Mouse (Mus musculus): ENCODE results near the gene Zbed3. TPM values are rescaled to one million over a fixed set of nuclear protein-coding genes. Genes with fewer than 3 reads are reported as not detected.

Zbed3 gene
- 10 to 100 TPM; 15.6 to 16.0 TPM for total RNA-seq (2021)

DNA sequence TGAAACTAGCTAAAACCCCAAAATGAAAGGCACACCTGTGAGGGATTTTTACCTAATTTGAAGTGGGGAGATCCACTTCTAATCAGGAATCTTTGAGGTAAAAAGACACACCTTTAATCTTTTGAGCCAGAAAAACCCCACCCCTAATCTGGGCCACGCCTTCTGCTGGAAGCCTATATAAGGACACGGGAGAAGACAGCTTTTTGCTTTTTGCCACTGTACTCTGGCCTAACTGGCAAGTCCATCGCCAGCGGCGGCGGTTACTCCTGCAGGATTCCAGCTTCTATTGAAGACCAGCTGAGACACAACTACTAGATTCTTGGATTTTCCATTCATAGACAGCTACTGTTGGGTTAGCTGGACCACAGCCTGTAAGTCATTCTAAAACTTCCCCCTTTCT lies at the start of gene Zbed3:
Gene Zbed3 (plus strand): TSS at position 213 of the 400 bp plus-strand sequence.
- intact Hi-C loops (cut with DNase I), result loop anchor here (5.0 kb wide), 1 partner anchor 151 kb away; no protein-coding TSS in a partner anchor
- no peak for DNase-seq (ENCODE audit: low spot score in 2 of 2)

DNA sequence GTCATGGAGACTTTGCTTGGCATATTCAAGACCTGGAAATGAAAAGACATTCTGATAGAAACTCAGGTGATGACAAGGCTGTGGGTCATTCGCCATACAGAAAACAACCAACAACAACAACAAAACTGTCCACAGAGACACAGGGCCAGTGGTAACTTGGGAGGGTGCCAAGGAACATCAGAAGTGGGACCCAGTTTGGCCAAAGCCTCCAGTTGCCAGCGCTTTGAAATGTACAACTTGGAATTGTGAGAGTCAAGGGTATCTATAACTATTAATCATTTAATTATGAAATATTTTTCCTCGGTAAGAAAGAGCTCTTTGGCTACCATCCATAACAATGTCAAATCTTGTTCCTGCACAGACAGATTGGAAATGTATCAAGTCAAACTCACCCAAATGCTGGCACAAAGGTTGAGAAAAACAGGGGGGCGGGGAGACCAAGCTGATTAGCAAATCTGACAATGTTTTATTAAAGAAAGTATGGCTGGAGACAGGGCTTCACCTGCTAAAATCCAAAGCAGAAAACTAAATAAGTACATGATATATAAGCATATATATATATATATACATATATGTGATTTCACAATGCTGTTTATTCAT lies 44.9 kb upstream of the Zbed3 start:
- intact Hi-C loops (cut with DNase I), result no loop called here
- no peak for DNase-seq (ENCODE audit: low spot score in 2 of 2)

DNA sequence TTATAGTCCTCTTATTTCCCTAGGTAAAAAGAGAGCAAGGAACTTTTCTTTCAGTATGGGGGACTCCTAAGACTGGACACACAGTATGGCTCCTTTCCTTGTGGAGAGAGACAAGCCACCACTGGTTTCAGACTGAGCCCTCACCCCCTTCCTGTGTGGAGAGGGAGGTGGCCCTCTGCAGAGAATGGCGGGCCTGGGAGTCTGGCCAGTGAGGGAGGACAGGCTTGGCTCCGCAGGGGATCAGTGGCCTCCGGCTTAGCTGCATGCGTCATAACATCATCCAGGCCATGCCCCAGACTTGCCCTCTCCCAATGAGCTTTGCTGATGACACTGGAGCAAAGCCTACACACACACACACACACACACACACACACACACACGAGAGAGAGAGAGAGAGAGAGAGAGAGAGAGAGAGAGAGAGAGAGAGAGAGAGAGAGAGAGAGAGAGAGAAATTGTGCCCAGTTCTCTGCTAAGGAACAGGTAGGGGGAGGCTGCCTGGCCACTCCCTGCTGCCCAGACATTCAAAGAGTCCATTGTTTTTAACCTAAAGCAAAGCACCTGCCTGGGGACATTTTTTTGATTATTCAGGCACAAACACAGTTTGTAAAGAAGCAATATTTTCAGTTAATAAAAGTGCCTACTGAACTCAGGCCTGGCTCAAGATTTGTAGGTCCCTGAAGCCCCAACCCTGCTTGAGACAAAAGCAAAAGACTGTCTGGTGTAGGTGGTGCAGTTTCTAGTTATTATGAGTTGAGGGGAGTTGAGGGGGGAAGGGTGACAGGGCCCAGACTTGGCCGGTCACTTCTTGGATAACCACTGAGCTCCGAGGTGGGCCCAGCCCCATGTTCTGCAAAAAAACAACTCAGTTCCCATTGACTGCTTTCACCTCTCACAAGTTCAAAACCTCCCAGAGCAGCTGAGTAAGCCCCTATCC lies 41.4 kb upstream of the Zbed3 start:
- no peak for DNase-seq (ENCODE audit: low spot score in 2 of 2)
- intact Hi-C loops (cut with DNase I), result no loop called here

DNA sequence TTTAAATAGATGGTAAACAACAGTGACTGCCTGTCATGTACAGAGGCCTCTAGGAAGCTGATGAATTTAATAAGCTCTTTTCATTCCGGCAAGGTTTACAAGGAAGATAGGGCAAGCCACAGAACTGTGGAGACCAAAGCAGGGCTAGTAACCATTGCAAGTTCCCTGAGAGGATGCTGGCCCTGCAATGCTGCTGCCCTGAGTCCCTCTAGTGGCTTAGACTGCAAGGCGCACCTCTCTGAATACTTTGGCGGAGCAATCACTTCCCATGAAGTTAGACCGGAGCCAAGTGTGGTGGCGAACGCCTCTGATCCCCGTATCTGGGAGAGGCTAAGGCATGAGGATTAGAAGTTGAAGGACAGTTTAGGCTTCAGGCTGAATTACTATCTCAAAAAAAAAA lies 36.4 kb upstream of the Zbed3 start:
- peak; percentile 75 to 90 for DNase-seq (ENCODE audit: low spot score in 2 of 2)
- intact Hi-C loops (cut with DNase I), result loop anchor here (1.0 to 2.0 kb wide), 2 partner anchors 64 to 269 kb away; no protein-coding TSS in a partner anchor

DNA sequence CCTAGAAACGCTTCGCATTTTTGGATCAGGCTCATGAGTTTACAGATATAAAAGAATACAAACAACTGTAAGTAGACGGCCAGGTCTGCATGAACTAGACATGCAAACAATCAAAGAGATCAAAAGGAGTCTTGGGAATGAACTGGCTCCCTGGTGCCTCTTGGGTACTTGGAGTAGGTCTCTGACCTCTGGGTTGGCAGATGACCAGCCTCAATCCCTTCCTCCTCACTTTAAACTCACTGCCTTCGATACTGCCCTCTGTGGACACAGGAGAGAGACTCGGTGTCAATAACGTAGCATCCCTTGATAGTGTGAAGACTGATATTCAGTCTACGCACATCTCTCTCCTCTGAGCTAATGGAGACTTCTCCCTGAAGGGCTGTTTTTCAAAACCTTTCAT lies 35.4 kb upstream of the Zbed3 start:
- intact Hi-C loops (cut with DNase I), result no loop called here
- no peak for DNase-seq (ENCODE audit: low spot score in 2 of 2)

DNA sequence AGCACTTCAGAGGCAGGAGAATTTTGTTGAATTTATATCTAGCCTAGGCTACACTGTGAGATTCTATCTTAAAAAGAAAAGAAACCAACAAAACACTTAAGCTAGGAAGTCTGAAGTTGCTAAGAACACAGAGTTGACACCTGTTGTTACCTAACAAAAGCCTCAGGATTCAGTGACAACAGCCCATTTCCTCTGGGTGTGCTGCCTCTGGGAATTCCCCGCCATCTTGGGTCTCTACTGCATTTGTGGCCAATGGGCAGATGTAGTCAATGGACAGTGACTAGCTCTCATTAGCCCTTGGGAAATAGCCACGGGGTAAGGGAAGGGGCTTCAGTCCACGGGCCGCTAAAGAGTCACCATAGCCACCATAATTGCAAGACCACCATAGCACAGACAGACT lies 31.4 kb upstream of the Zbed3 start:
- intact Hi-C loops (cut with DNase I), result no loop called here
- DNase-seq (ENCODE audit: low spot score in 2 of 2), result no peak

DNA sequence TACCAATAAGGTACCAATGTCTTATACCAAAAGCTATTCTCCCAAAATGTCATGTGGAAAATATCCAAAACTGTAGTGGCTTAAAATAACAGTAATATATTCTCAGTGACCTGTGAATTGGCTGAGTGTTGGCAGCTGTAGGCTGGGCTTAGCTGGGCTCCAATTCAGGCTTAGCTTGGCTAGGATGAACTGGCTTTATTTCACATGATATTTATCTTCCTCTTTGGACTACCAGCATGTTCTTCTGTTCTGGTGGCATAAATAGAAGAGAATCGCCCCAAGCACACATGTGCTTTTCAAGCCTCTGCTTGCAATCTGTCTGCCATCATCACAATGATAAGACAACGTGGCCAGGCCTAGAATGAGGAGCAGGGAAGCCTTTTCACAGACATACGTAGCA lies 23.5 kb upstream of the Zbed3 start:
- DNase-seq (ENCODE audit: low spot score in 2 of 2), result peak in 1 of 2 experiments; percentile 25
- intact Hi-C loops (cut with DNase I), result no loop called here

DNA sequence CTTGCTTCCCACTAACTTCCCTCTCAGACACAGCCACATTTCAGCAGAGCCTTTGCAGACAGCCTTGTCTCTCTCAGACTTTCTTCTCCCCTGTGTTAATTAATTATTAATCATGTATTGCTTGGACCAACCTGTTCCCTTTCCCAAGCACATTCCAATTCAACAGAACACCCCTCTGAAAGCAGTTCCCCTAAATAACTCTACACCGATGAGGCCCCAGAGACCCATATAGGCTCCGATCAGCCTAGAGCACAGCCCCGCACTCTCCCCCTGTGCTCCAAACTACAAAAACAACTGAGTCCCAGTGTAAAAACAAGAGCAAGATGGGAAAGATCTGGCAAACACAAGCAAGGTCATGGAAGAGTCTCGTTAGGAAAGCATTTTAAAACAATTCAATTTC lies 16.8 kb upstream of the Zbed3 start:
- intact Hi-C loops (cut with DNase I), result no loop called here
- no peak for DNase-seq (ENCODE audit: low spot score in 2 of 2)

DNA sequence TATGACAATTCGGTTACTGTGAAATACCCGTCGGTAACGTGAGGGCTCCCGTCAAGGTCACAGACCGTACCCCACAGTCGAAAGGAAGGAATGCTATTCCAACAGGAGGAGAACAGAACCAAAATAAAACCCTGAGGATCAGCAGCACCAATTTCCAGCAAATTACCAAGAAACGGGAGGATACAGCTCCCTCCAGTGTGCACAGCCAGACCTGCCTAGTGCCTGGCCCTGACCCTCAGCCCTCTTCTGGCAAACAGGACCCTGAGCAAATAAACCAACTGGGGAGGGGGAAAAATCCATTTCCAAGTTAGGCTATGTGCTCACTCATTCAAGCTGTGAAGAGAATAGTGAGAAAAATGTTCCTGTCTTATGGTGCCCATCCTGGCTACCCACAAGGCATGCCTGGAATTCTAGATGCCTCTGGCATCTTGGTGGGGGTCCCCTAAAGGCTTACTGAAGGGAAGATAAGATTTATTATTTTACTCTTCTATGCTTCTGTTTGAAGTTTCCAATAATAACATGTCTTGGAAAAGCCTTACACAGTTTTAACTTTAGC lies 16.2 kb upstream of the Zbed3 start:
- intact Hi-C loops (cut with DNase I), result no loop called here
- DNase-seq (ENCODE audit: low spot score in 2 of 2), result no peak

DNA sequence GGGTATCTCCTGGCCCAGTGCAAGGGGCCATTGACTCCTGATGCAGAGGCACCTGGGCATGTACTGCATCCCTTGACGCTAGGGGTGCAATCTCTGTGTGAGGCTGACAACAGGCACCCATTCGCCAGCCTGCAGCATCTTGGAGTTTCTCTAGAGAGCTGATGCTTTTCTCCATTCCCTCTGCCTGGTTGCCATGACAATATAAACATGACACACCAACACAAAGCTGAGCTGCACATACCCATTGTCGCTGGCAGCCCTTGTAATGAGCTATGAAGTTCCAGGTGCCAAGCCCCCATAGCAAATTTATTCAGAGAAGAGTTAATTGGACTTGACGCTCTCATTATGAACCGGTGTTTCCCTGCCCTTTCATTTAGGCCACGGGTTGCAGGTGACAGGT lies 11.4 kb upstream of the Zbed3 start:
- peak; percentile 34 to 66 for DNase-seq (ENCODE audit: low spot score in 2 of 2)
- intact Hi-C loops (cut with DNase I), result no loop called here

DNA sequence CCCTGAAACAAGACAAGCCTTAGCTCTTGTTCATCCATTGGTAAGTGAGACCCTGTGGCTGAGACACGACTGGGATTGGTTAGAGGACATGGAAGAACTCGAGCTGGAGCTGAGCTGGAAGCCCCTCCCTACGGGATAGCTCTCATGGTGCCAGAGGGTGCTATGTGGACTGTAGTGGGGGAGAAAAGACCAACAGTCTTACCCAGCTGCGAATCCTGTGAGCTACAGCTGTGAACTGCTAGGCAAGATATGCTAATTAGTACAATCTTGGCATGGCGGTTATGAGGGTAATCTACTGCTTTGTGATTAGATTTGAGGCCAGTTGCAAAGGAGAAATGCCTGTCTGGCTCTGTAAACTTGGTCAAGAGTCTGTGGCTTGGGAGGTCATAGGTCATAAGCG lies 4.3 kb upstream of the Zbed3 start:
- intact Hi-C loops (cut with DNase I), result no loop called here
- no peak for DNase-seq (ENCODE audit: low spot score in 2 of 2)

DNA sequence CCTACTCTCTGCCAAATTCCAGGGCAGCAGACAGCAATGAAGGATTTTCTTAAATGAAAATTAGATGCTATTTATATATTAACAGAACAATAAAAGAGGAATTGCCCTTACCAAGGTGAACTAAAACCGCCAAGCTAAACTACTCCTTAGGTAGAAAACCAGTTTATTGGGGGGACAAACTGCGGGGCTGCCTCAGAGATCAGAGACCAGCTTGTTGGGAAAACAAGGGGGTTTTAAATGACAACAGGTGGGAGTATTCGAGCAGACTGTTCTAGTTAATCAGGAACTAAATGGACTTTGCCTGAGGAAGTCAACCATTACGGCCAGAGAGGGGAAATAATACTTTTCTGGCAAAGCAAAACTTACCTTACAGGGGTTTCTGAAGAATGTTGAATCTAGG lies 3.0 kb upstream of the Zbed3 start:
- DNase-seq (ENCODE audit: low spot score in 2 of 2), result no peak

DNA sequence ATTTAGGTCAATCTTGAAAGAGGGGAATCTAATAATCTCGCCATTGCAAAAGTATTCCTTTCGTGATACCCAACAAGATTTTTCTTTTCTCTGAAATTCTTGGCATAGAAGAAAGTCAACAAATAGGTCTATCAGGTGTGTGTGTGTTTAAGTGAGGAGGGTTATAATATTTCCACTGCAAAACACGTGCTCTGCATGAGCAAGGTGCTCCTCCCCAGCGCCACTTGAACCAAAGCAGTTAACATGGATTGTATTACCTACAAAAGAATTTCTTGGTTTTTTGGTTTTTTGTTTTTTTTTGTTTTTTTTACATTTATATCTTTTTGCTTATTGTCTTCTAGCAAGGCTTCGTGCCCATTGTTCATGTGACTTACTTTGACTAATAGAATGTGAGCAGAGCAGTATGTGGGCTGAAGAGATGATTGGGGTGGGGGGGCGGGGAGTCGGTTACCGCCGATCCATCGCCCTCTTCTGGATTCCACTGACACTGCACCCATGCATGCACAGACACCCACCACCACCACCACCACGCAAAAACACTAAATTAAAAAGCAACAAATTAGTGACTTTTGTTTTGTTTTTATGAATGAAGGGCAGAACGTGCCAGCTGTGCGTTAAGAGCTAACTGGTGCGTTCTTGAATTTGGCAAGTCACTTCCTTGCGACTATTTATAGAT lies 676 bp downstream of the Zbed3 start:
- intact Hi-C loops (cut with DNase I), result loop anchor here (5.0 kb wide), 1 partner anchor 152 kb away; no protein-coding TSS in a partner anchor
- peak; percentile 37 to 65 for DNase-seq (ENCODE audit: low spot score in 2 of 2)

More for the DNA sequence above, 3.0 kb upstream of the Zbed3 start:
- intact Hi-C loops (cut with DNase I), result loop anchor here (5.0 kb wide), 1 partner anchor 148 kb away; no protein-coding TSS in a partner anchor

DNA sequence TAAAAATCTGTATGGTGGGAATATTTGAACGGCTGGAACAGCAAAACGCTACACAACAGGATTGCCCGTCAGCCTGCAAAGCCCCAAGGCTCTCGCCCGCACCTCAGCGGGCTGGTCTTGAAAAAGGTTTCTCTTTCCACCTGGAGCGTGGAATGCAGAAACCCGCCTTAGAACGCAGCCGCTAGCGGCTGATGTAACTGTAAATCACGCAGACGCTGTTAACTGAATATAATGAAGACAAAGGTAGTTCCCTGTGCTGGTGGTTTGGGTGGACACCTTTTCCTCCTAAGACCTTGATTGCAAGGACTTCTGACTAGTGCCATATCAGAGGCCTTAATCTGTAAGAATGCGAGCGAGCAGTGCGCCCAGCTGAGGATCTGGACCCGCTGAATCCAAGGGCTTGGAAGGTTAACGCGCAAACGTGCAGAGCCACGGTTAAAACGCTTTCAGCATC lies 1.2 kb downstream of the Zbed3 start:
- peak; percentile 69 to 74 for DNase-seq (ENCODE audit: low spot score in 2 of 2)
- intact Hi-C loops (cut with DNase I), result loop anchor here (5.0 kb wide), 1 partner anchor 152 kb away; no protein-coding TSS in a partner anchor

DNA sequence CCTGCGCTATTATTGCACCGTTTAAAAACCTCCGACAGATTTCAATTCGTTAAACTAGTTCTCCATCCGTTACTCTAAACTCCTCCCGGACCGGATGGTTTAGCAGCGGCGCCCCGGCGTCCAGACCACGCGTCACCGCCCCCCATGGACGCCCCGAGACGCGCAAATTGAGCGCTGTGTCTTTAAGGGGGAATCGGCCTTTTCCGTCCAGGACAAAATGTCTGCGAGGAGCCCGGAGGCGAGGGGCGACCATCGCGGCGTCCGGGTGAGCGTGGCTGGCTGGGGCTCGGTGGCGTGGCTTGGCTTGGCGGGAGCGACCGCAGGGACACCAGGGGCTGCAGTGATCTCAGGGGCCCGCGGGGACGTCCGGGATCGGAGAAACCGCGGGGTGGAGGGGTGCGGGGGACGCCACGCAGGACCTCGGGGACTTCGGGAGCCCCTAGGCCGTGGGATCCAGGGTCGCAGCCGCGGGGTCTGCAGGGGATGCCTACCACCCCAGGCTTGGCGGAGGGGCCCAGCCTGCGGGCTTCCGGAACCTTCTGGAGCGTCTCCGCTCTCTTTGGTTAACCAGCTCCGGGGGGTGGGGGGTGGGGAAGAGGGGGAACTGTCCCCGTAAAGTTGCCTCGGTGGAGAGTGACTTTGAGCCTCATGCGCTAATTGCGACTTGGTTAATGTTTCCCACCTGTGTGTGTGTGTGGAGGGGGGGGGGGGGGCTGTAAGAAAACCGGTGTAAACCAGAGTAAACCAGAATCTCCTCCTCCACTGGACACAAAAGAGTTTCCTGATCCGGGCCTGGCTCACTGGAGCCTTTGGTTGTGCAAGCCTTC lies 1.9 kb downstream of the Zbed3 start:
- no peak for DNase-seq (ENCODE audit: low spot score in 2 of 2)
- intact Hi-C loops (cut with DNase I), result no loop called here

DNA sequence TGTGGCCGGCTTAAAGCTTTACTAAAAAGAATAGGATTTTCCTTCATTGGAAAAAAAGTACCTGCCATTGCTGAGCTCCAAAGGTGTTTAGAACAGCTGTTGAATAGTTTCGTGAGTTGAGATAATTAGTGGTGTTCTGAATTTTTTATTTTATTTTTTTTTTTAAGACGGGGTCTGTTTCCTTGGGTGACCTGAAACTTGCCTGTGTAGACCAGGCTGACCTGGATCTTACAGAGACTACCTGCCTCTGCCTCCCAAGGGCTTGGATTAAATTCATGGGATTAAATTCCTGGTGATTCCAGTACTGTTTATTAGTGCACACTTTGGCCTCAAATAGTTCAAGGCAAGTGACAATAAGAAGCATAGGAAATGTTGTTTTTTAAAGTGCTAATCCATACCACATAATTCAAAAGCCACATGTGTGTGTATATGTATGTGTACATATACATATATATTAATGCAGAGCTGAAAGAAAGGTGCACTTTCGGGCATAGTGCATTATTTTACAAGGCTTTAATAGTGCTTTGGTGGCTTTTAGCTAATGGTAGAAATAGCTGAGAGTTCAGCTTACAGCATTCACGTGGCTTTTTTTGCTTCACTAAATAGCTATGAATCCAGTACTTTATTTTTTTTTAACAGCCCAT lies 2.6 kb downstream of the Zbed3 start:
- DNase-seq (ENCODE audit: low spot score in 2 of 2), result no peak
- intact Hi-C loops (cut with DNase I), result no loop called here

DNA sequence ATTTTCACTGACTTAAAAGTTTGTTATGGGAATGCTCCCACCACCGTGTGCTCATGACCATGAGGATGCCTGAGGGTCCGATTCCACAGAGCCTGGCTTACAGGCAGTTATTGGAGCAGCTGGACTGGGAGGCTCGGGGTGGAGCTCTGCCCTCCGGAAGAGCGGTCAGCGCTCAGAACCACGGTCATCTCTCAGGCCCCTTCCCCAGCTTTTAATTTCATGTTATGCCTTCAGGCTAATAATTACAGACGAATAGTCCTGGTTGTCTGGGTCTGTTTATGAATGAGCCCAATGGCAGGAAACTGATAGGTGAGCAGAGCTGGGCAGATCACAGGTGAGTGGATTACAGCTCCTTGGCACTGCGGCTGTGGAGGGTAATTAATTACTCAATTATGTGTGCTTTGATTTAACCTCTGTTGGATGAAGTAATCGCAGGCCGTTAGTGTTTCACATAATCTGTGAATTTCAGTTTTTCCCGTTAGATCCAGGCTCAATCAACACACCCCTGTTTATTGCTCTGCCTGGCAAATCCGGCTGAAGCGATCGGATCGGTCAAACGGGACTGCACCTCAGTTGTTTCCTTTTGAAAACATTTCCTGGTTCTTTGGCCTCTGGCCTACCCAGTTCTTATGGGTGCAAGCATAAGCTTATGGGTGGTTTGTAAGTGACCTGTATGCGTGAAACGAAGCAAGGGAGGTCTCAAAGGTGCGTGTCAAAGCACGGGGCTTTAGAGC lies 3.4 kb downstream of the Zbed3 start:
- DNase-seq (ENCODE audit: low spot score in 2 of 2), result no peak
- intact Hi-C loops (cut with DNase I), result no loop called here

DNA sequence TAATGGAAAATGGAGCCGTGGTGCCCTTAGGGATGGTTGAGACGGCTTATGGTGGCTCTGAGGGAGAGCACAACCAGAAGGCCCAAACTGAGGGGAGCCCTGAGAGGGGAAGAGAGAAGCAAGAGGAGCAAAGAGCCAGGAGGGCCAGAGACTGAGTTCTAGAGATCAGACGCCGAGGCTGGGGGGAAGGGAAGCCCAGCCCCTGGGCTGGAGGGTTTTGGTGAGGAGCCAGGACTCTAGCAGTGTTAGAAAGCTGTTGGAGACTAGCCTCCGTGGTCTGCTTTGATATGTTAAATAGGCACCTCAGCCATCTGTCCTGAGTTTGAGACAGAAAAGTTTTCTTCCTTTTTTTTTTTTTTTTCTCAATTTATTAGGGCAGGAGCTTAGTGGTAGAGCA lies 3.9 kb downstream of the Zbed3 start:
- intact Hi-C loops (cut with DNase I), result no loop called here

More for the DNA sequence above, 3.9 kb downstream of the Zbed3 start:
- peak in 1 of 2 experiments; percentile 40 for DNase-seq (ENCODE audit: low spot score in 2 of 2)

Measured in left cerebral cortex, postnatal 25 days (tissue).